Mouse (Mus musculus) liver, adult 2 months (tissue): ENCODE results near the gene Mgp. TPM values are rescaled to one million over a fixed set of nuclear protein-coding genes. Genes with fewer than 3 reads are reported as not detected.
A peak's percentile ranks its signal among the peaks of the same experiment; 100 is the strongest.

Experiments
- DNase-seq: peaks from one replicate; pipeline ENCODE4 v3.0.0-alpha.2; 2011; ENCODE audit warnings: low read depth, low spot score; ENCODE audit errors: extremely low read depth
- H3K27ac ChIP-seq: fragments of 200-500 bp; replicated peaks from 2 replicates; pipeline ENCODE4 v1.5.1; 2012; ENCODE audit warnings: low read depth, mild to moderate bottlenecking, control low read depth, inconsistent platforms, low read length; ENCODE audit not compliant: insufficient read depth
- H3K27me3 ChIP-seq: fragments of 200-500 bp; 2 replicates; pipeline ENCODE4 v1.6.1; 2012; ENCODE audit warnings: mild to moderate bottlenecking, moderate library complexity, low read length, inconsistent platforms; ENCODE audit not compliant: control insufficient read depth, insufficient read depth
- H3K36me3 ChIP-seq: fragments of 200-500 bp; 2 replicates; pipeline ENCODE4 v1.6.1; 2012; ENCODE audit warnings: low read length, inconsistent platforms; ENCODE audit not compliant: control insufficient read depth, insufficient read depth
- H3K4me1 ChIP-seq: fragments of 200-500 bp; 2 replicates; pipeline ENCODE4 v1.6.1; 2011; ENCODE audit warnings: low read length; ENCODE audit not compliant: control insufficient read depth, insufficient read depth
- H3K4me3 ChIP-seq: fragments of 200-500 bp; 2 replicates; pipeline ENCODE4 v1.5.1; 2011; ENCODE audit warnings: low read depth, mild to moderate bottlenecking, control low read depth, low read length, moderate library complexity; ENCODE audit not compliant: insufficient read depth
- H3K79me2 ChIP-seq: fragments of 200-500 bp; 2 replicates; pipeline ENCODE4 v1.6.1; 2012; ENCODE audit warnings: inconsistent platforms, mild to moderate bottlenecking, low read length, moderate library complexity; ENCODE audit not compliant: control insufficient read depth, insufficient read depth
- H3K9ac ChIP-seq: fragments of 200-500 bp; 2 replicates; pipeline ENCODE4 v1.6.1; 2012; ENCODE audit warnings: low read depth, mild to moderate bottlenecking, control low read depth, inconsistent platforms, low read length
- CTCF ChIP-seq: fragments of 200-500 bp; IDR thresholded peaks from 2 replicates; pipeline ENCODE4 v1.5.1; 2011; ENCODE audit warnings: low read depth, low read length, control low read depth
- POLR2A ChIP-seq: fragments of 200-500 bp; IDR thresholded peaks from 2 replicates; pipeline ENCODE4 v1.6.1; 2011; ENCODE audit warnings: low read length, control low read depth; ENCODE audit not compliant: insufficient read depth; ENCODE audit errors: extremely low read depth
- WGBS: fragments of 180-500 bp; shearing (Covaris S2); methylation state at CpG from one replicate; pipeline ENCODE4 v1.1.7; 2018; 5-methylcytosine and 5-hydroxymethylcytosine counted together
- polyA plus RNA-seq: library from polyadenylated mRNA; depleted of rRNA; stranded (reverse); fragments of >200 nt; gene quantifications from 2 replicates; pipeline ENCODE4 v1.2.3, GENCODE M21; 2012; rRNA removed
- total RNA-seq: library from RNA; depleted of rRNA; stranded (reverse); fragments of >200 nt; gene quantifications from 2 replicates; pipeline ENCODE4 v1.2.3, GENCODE M21; 2014; rRNA removed

Gene Mgp
- total RNA-seq (10.0 and 10.9 TPM in 2 replicates), polyA plus RNA-seq (7.3 and 11.9 TPM in 2 replicates)

DNA sequence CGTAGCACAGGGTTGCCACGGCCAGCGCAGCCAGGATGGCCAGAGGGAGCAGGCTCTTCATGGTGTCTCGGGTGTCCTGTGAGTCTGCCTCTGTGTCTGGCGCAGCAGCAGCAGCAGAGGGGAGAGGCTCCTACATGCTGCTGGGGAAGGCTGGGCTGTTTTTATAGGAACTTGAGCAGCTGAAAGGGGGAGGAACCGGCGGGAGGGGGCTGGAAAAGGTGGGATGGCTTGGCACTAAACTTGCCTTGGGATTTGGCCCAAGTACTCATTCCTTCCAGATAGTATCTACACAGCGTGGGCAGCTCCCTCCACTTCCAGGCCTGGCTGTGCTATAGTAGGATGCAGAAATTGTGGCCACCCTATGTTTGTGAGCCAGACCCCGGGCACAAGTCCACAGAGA lies at the start of gene Mgp:
Mgp (minus strand) TSS at position 154 of the 400 bp plus-strand sequence.
- no peak for DNase-seq
- WGBS, result 51% methylated on average over 9 of the region's 9 CpGs
- H3K79me2 ChIP-seq, result no peaks in the 10 kb centered on the region
- H3K4me3 ChIP-seq, result 0 out of 2 replicates have a peak within 1 kb of the TSS, but pooled peaks have one; percentile 12
- TF ChIP-seq POLR2A (no peak), CTCF (no peak)
- H3K4me1 ChIP-seq, result no peaks in the 10 kb centered on the region
- no peaks in the 10 kb centered on the region for H3K36me3 ChIP-seq
- no peak within 1 kb of the TSS for H3K9ac ChIP-seq
- H3K27me3 ChIP-seq, result no peaks in the 10 kb centered on the region
- H3K27ac ChIP-seq, result no peak within 1 kb of the TSS

DNA sequence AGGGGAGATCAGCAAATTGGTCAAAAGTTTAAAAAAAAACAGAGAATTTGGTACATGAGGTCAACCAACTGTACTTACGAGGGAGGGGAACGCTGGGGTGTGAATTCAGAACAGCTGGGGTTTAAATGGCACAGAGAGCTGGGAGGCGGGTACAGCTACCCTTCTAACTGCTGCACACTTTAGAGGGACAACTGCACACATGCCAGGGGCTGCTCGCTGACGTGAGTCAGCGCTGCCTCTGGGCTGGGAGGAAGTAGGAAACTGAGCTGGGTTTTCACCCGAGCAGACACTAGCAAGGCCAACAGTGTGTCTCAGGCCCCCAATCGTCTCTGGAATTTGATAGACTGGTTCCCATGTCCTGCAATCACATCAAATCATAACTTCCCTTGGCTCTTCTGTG lies 49.4 kb upstream of the Mgp start:
- WGBS, result 78% methylated on average over 8 of the region's 8 CpGs
- H3K79me2 ChIP-seq, result no peaks in the 10 kb centered on the region
- H3K27me3 ChIP-seq, result no peaks in the 10 kb centered on the region
- TF ChIP-seq POLR2A (no peak), CTCF (no peak)
- H3K36me3 ChIP-seq, result no peaks in the 10 kb centered on the region
- no peak overlapping the region for H3K27ac ChIP-seq
- no peak overlapping the region for H3K4me3 ChIP-seq
- peaks cover 5% of the 10 kb centered on the region; the same call in 1 of the 2 replicates for H3K4me1 ChIP-seq
- H3K9ac ChIP-seq, result no peak overlapping the region
- DNase-seq, result no peak

DNA sequence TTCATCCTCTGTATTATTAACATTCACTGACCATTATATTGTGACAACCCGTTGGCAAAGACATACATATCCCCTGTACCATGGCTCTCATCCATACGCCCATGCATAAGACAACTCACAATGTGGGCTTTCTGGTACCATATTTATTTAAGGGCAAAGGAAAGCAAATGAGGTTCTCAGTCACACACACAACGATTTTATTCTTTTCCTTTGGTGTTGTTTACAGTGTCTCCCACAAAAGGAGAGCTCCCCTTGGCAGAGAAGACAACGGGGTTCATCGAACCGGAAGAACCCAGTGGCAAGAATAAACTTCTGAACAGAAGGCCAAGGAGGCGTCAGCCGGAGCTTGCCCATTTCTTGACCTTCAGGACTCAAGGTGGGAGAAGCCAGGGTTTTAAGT lies 47.9 kb upstream of the Mgp start, which contains the start of gene Pde6h:
Pde6h (plus strand) TSS at position 301 of the 400 bp plus-strand sequence.
- no peaks in the 10 kb centered on the region for H3K36me3 ChIP-seq
- TF ChIP-seq CTCF, result no peak
- no peak for TF ChIP-seq POLR2A
- H3K4me1 ChIP-seq, result peaks cover 7% of the 10 kb centered on the region
- no peak within 1 kb of the TSS for H3K27ac ChIP-seq
- H3K27me3 ChIP-seq, result no peaks in the 10 kb centered on the region
- no peak within 1 kb of the TSS for H3K9ac ChIP-seq
- WGBS, result 86% methylated on average over 8 of the region's 8 CpGs
- H3K79me2 ChIP-seq, result no peaks in the 10 kb centered on the region
- no peak for DNase-seq
- H3K4me3 ChIP-seq, result no peak within 1 kb of the TSS

DNA sequence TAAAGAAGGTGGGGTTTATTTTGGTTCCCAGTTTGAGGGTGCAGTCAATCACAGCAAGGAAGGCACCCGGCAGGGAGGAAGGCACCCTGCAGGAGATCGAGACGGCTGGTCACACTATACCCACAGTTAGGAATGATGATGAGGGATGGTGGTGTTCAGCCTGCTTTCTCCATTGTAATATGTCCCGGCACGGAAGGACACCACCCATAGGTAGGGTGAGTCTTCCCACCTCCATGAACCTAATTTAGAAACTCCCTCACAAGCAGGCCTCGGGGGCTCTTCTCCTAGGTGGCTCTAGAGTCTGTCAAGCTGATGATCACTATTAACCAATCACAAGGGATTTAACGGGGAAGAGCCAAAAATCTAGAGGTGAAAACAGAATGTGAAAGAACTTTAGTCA lies 47.2 kb upstream of the Mgp start:
- H3K79me2 ChIP-seq, result no peaks in the 10 kb centered on the region
- no peaks in the 10 kb centered on the region for H3K27me3 ChIP-seq
- no peak overlapping the region for H3K9ac ChIP-seq
- H3K27ac ChIP-seq, result no peak overlapping the region
- no peak for DNase-seq
- 88% methylated on average over 7 of the region's 7 CpGs for WGBS
- no peak overlapping the region for H3K4me3 ChIP-seq
- TF ChIP-seq CTCF (no peak), POLR2A (no peak)
- no peaks in the 10 kb centered on the region for H3K36me3 ChIP-seq
- H3K4me1 ChIP-seq, result peaks cover 10% of the 10 kb centered on the region

DNA sequence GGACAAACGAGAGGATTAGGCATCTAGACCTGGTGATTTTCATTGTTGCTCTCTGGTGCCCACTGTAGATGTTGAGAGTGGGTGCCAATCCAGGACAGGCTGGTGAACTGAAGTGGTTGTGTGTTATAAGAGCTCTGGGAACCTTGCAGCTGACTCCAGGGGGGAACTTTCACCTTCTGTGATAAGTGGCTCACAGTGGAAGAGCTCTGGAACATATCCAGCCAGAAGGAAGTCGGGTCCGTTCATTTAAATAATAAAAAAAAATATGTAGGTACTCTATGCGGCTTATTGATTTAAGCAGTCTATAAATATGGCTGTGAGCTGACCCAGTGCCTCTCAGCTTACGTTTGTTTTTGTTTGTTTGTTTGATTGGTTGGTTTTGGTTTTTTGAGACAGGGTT lies 46.5 kb upstream of the Mgp start, which contains the start of gene Erp27:
Erp27 (minus strand) TSS at position 101 of the 400 bp plus-strand sequence.
- Histone ChIP-seq H3K36me3 (no peaks in the 10 kb centered on the region), H3K9ac (no peak within 1 kb of the TSS), H3K27me3 (no peaks in the 10 kb centered on the region), H3K79me2 (no peaks in the 10 kb centered on the region), H3K4me1 (peaks cover 12% of the 10 kb centered on the region), H3K27ac (no peak within 1 kb of the TSS), H3K4me3 (no peak within 1 kb of the TSS)
- DNase-seq, result no peak
- 67% methylated on average over 5 of the region's 5 CpGs for WGBS
- TF ChIP-seq POLR2A (no peak), CTCF (no peak)

DNA sequence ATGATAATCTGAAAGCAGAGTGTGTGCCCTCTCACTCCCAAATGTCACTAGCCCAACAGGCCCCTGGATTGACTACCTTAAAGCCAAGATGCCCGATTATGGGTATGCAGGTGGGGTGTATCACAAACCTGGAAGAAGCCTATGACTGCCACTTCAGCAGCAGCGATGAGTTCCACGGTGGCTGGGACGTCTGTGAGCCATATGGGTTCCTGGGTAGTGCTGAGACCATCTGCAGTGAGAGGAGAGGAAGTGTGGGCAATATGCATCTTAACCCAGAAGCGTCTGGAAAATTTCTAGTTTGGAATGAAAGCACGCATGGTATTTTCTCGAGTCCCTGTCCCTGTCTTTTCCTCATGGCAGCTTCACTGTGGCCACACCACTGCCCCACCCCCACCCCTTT lies 46.0 kb upstream of the Mgp start:
- WGBS, result 81% methylated on average over 7 of the region's 7 CpGs
- no peaks in the 10 kb centered on the region for H3K27me3 ChIP-seq

More for the DNA sequence above, 46.0 kb upstream of the Mgp start:
- Histone ChIP-seq H3K4me1 (peaks cover 12% of the 10 kb centered on the region), H3K79me2 (no peaks in the 10 kb centered on the region), H3K36me3 (no peaks in the 10 kb centered on the region), H3K4me3 (no peak overlapping the region), H3K9ac (no peak overlapping the region), H3K27ac (no peak overlapping the region)
- no peak for TF ChIP-seq CTCF
- no peak for TF ChIP-seq POLR2A
- no peak for DNase-seq
